Mouse (Mus musculus): ENCODE results near the gene Gm13420. TPM values are rescaled to one million over a fixed set of nuclear protein-coding genes. Genes with fewer than 3 reads are reported as not detected.

Gene Gm13420
- total RNA-seq, 2 experiments from 2014 or later: not detected

DNA sequence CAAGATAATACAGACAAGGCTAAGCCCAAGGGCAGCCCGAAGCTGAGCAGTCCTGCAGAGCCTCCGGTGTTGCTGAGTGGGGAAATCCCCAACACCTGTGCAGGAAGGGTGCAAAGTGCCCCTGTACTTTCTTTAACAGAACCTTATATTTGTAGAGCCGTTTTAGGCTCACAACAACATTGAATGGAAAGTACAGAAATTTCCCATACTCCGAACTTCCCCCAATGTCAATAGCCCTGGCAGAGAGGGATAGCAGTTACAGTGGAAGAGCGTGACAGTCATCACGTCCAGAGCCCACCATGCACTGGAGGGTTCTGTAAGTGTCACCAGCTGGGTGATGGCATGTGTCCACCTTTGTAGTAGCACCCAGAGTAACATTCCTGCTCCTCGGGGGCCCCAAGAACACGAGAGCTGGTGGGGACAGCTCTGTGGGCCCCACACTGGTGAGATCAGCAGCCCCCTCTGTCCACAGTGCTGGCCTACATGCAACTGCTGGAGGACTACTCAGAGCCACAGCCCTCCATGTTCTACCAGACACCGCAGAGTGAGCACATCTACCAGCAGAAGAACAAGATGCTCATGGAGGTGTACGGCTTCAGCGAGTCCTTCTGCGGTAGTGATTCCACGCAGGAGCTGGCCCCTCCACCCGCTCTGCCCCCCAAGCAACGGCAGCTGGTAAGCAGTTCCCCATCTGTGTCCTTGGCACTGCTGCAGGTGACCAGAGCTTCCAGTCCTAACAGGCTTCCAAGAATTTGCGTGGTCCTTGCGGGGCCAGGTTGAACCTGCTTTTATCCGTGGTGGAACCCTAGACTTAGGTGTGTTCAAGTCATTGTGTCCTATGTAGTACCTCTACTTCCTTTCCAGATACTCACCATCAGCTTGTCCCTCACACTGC lies 44.5 kb downstream of the Gm13420 start:
- intact Hi-C loops (cut with DNase I): no loop called here
- DNase-seq (ENCODE audit: low spot score): no peak

DNA sequence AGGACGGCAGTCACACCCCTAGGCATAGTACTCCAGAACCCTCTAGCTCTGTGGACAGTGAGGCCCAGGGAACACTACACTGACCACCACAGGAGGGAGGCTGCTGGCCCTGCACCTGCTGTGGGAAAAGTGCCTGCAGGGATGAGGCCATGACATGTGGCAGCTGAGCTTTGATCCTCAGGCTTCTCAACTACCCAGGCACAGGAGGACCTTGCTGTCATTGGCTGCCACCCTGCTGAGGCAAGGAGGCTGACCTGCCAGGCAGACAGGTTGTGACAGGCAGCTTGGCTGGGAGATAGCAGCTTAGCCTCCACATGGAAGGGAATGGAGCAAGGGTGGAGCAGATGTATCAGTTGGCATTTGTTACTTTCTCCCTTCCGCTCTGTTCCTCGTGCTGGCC lies 46.0 kb downstream of the Gm13420 start:
- intact Hi-C loops (cut with DNase I): no loop called here
- no peak for DNase-seq (ENCODE audit: low spot score)

DNA sequence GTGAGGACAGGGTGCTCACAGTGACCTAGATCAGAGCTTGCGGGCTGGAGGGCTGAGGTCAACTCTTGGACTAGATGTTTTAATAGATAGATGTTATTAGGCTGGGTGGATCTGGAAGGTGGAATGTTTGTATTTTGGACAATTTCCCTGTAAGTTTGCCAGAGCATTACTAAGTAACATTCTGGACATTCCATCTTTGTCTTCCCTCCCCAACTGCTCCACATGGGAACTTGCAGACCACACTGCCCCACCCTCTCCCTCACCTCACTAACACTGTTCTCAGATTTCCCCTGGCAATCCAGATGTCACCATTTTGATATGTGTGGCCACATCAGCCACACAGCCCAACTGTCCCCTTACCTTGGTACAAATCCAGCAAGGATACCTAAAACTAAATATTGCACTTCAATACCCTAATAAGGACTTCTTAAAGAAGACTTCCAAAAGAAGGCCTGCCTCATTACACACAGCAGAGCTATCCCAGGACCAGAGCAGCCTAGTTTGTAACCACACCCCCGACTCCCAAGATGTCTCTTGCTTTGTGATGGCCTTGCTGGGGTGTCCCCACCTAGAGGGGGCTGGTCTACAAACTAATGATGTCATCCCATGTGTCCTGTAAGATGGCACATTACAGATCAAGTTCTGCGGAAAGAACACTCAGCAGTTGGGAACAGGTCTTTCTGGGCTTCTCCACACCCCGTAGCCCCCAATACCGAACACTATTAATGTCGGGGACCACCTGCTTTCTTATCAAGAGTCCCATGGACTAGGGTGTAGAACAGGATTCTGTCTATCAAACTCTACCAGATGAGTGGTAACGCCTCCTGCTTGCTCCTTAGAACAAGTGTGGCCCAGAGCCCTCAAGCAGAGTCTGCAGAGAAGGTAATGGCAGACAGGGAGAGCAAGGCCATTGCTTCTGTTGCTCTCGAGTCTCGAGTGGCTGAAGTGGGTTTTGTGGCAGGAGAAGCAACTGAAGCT lies 48.1 kb downstream of the Gm13420 start:
- intact Hi-C loops (cut with DNase I): no loop called here
- DNase-seq (ENCODE audit: low spot score): no peak

DNA sequence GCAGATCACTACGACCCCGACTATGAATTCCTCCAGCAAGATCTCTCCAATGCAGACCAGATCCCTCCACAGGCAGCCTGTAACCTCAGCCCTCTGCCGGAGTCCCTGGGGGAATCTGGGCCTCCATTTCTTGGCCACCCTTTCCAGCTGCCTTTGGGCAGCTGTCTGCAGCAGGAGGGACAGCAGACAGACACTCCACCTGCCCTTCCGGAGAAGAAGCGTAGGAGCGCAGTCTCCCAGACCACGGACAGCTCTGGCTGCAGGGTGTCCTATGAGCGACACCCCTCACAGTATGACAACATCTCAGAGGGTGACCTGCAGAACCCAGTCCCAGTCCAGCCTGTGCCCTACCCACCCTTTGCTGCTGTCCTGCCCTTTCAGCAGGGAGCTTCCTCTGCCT lies 49.3 kb downstream of the Gm13420 start:
- intact Hi-C loops (cut with DNase I): no loop called here
- no peak for DNase-seq (ENCODE audit: low spot score)

DNA sequence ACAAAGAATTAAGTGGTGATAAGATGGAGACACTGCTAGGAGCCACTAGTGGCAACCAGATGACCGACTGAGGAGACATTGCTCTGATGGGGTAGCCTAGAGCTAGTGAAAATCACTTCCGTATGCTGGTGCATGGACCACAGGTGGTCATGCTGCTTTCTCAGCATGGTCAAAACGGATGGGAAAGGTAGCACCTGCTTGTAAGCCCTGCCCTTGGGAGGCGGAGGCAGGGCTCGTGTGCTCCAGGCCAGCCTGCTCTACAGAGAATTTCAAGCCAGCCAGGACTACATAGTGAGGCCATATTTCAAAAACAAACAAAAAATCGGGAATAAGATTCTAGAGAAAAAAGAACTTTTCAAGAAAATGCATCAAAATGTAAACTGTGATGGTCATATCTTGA lies 50.1 kb downstream of the Gm13420 start:
- intact Hi-C loops (cut with DNase I): no loop called here

DNA sequence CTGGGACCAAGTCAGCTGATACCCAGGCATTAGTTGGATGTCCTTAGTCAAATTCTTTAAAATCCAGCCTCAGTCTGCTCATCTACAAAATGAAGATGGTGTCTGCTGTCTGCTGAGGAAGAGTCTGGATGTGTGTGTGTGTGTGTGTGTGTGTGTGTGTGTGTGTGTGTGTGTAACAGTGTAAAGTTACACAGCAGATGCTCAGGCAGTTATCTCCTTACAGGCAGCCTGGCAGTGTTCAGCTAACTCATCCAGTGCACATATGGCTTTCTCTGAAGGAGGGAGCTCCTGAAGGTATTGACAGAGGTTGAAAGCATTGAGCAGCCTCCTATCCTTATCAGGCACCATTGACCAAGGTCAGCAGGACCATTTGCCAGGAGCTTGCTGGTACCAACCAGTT lies 50.6 kb downstream of the Gm13420 start:
- DNase-seq (ENCODE audit: low spot score): no peak
- intact Hi-C loops (cut with DNase I): no loop called here

More for the DNA sequence above, 50.1 kb downstream of the Gm13420 start:
- no peak for DNase-seq (ENCODE audit: low spot score)

DNA sequence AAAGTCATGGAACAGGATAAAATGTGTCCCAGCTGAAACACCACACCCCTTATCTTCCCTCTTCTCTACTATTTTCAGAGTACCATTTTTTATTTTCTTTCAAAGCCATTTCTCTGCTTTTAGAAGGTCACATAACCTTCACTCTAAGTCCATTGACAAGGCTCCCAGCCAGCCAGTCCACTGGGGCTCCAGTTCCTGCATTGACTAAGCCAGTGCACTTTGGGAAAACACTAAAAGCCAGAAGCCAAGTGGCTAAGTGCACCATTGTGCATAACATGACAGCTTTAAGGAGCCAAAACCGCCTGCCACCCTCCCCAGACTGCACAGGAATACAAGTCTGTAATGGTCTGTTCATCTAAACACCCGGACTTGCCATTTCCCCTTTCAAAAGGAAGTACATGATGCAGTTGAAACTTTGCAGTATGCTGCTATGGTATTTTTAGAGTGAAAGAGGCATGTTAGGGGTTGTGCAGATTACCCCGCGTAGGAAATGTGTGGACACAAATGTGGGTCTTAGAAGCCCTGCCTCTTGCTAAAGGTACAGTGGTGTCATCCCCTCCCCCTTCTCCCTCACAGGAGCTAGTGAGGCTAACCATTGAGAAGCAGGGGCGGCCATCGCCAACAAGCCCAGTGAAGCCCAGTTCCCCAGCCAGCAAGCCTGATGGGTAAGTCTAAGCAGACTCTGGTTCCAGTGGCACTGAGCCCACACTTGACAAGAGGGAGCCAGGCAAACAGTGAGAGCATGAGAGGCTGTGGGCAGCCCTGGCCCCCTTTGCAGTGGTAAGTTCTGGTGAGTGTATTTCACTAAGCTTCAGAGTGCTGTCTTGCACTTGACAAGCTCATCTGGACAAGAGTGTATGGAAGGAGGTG lies 52.8 kb downstream of the Gm13420 start:
- DNase-seq (ENCODE audit: low spot score): no peak
- intact Hi-C loops (cut with DNase I): no loop called here

DNA sequence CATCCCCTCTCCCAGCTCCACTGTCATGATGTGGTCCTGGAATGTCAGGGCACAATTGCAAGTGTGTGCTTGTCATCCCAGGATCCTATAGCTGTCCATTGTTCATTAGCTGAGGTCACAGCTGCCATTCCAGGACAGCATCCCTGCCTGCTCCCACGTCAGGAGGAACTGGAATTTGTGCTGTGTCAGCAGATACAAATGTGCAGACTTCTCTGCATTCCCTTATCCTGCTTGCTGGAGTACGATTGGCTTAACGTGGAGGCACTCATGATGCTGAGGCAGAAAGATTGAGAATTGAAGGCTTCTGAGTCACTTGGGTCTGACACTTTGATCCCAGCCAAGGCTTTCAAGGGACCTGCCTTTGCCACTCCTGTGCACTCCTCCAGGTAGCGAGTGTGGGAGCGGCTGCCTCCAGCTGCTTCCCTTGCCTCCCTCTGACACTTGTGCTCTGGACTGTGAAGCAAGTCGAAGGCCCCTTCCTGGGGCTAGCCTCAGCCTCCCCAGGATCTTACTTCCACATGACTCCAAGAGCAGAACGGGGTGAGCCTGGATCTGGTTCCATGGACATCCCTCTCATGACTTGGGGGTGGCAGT lies 55.2 kb downstream of the Gm13420 start:
- intact Hi-C loops (cut with DNase I): no loop called here
- no peak for DNase-seq (ENCODE audit: low spot score)

Other genes with a start within 250 kb of the Gm13420 start
- 10 to 100 TPM; 85.1 to 94.1 TPM for gene Rapgef1, start 132.0 kb downstream of the Gm13420 start, total RNA-seq (2021)
- gene Gm13547, start 7.6 kb upstream of the Gm13420 start, total RNA-seq (2021): not detected
- gene Coq4, start 35.8 kb upstream of the Gm13420 start, total RNA-seq (2021): 10 to 100 TPM; 17.2 to 18.3 TPM
- gene Trub2, start 36.8 kb upstream of the Gm13420 start, total RNA-seq (2021): 10 to 100 TPM; 30.3 to 34.1 TPM
- 10 to 100 TPM; 17.9 to 18.7 TPM for gene Slc27a4, start 50.9 kb upstream of the Gm13420 start, total RNA-seq (2021)
- 10 to 100 TPM; 31.8 to 32.4 TPM for gene Urm1, start 68.4 kb upstream of the Gm13420 start, total RNA-seq (2021)
- gene Cercam, start 117.5 kb upstream of the Gm13420 start, total RNA-seq (2021): 1 to 10 TPM; 4.6 to 5.8 TPM
- gene Odf2, start 137.5 kb upstream of the Gm13420 start, total RNA-seq (2021): 10 to 100 TPM; 20.2 to 23.2 TPM
- gene Gle1, start 183.7 kb upstream of the Gm13420 start, total RNA-seq (2021): 10 to 100 TPM; 25.4 to 26.6 TPM
- gene Sptan1, start 213.9 kb upstream of the Gm13420 start, total RNA-seq (2021): 100 to 1,000 TPM; 208 to 216 TPM